Mouse (Mus musculus): ENCODE results near the gene Spcs2.

GRCm38 (mm10) chr7:99875891-99876290 is 12.6 kb upstream of the Spcs2 start:
- TF ChIP-seq POLR2A (IDR thresholded peaks at IDR 0.05; ENCODE audit: control insufficient read depth, extremely low read depth, insufficient read depth, low read length, poor library complexity) = no peak
- TF ChIP-seq CTCF (IDR thresholded peaks at IDR 0.05; ENCODE audit: borderline replicate concordance, control insufficient read depth, extremely low read depth, insufficient read depth, low read length, poor library complexity) = no peak
